Mouse (Mus musculus): ENCODE data around the gene Sap25. TPM values are rescaled to one million over a fixed set of nuclear protein-coding genes. Genes with fewer than 3 reads are reported as not detected.

The Sap25 gene
- 7.7 and 8.3 TPM in 2 replicates for polyA plus RNA-seq (2015; fragmentation: Nextera tagmentation; extraction: Ambion mirVana)

- H3K4me3 ChIP-seq = no peak within 1 kb of the TSS
- H3K9me3 ChIP-seq (replicated peaks) = no peaks in the 10 kb centered on the region
- peaks cover 5% of the 10 kb centered on the region for H3K4me1 ChIP-seq
- peaks cover 68% of the 10 kb centered on the region for H3K36me3 ChIP-seq (ENCODE audit: poor library complexity, severe bottlenecking)
- no peak within 1 kb of the TSS for H3K4me2 ChIP-seq
- ATAC-seq = no peak
- H3K27ac ChIP-seq = no peak within 1 kb of the TSS
- peaks cover 32% of the 10 kb centered on the region for H3K27me3 ChIP-seq
- H3K9ac ChIP-seq = no peak within 1 kb of the TSS
- WGBS = 90% methylated on average over 19 of the region's 19 CpGs
Observed at GRCm38 (mm10) chr5:137641054-137641453, at the start of gene Sap25. Sap25 (plus strand) TSS chr5:137641334.

- H3K36me3 ChIP-seq (ENCODE audit: poor library complexity, severe bottlenecking) = peaks cover 14% of the 10 kb centered on the region
- 76% methylated on average over 7 of the region's 7 CpGs for WGBS
- no peak for ATAC-seq
Observed at GRCm38 (mm10) chr5:137595921-137596320, 45.2 kb upstream of the Sap25 start.

GRCm38 (mm10) chr5:137596601-137597261 lies 44.4 kb upstream of the Sap25 start:
- H3K9ac ChIP-seq = no peak overlapping the region

More at GRCm38 (mm10) chr5:137595921-137596320, 45.2 kb upstream of the Sap25 start:
- H3K27ac ChIP-seq = no peak overlapping the region
- no peaks in the 10 kb centered on the region for H3K27me3 ChIP-seq
- no peak overlapping the region for H3K4me3 ChIP-seq
- H3K4me2 ChIP-seq = no peak overlapping the region
- H3K4me1 ChIP-seq = peaks cover 14% of the 10 kb centered on the region
- no peak overlapping the region for H3K9ac ChIP-seq
- no peaks in the 10 kb centered on the region for H3K9me3 ChIP-seq (replicated peaks)

GRCm38 (mm10) chr5:137597625-137598024 lies 43.5 kb upstream of the Sap25 start:
- H3K4me3 ChIP-seq = no peak overlapping the region
- no peaks in the 10 kb centered on the region for H3K9me3 ChIP-seq (replicated peaks)
- H3K27me3 ChIP-seq = no peaks in the 10 kb centered on the region
- WGBS = 98% methylated on average over 6 of the region's 6 CpGs
- H3K36me3 ChIP-seq (ENCODE audit: poor library complexity, severe bottlenecking) = peaks cover 14% of the 10 kb centered on the region
- no peak overlapping the region for H3K27ac ChIP-seq
- ATAC-seq = no peak
- no peak overlapping the region for H3K4me2 ChIP-seq
- H3K9ac ChIP-seq = no peak overlapping the region
- peaks cover 25% of the 10 kb centered on the region for H3K4me1 ChIP-seq

More at GRCm38 (mm10) chr5:137596601-137597261, 44.4 kb upstream of the Sap25 start:
- no peaks in the 10 kb centered on the region for H3K27me3 ChIP-seq
- 34% methylated on average over 26 of the region's 30 CpGs for WGBS
- H3K4me2 ChIP-seq = peak overlapping the region; percentile 27
- no peak overlapping the region for H3K27ac ChIP-seq
- no peak for ATAC-seq
- no peaks in the 10 kb centered on the region for H3K9me3 ChIP-seq (replicated peaks)
- peaks cover 14% of the 10 kb centered on the region for H3K36me3 ChIP-seq (ENCODE audit: poor library complexity, severe bottlenecking)
- H3K4me3 ChIP-seq = no peak overlapping the region
- peaks cover 16% of the 10 kb centered on the region for H3K4me1 ChIP-seq

- 91% methylated on average over 2 of the region's 2 CpGs for WGBS
- no peak overlapping the region for H3K9ac ChIP-seq
- H3K4me1 ChIP-seq = peaks cover 31% of the 10 kb centered on the region
- H3K27me3 ChIP-seq = no peaks in the 10 kb centered on the region
- H3K27ac ChIP-seq = no peak overlapping the region
- no peaks in the 10 kb centered on the region for H3K9me3 ChIP-seq (replicated peaks)
- no peak overlapping the region for H3K4me3 ChIP-seq
- no peak overlapping the region for H3K4me2 ChIP-seq
- no peak for ATAC-seq
- peaks cover 14% of the 10 kb centered on the region for H3K36me3 ChIP-seq (ENCODE audit: poor library complexity, severe bottlenecking)
Observed at GRCm38 (mm10) chr5:137598100-137598826, 42.9 kb upstream of the Sap25 start.

- ATAC-seq = no peak
- Histone ChIP-seq H3K4me2 (peak overlapping the region; percentile 97), H3K4me3 (peak overlapping the region; percentile 74), H3K9ac (peak overlapping the region; percentile 88), H3K36me3 (ENCODE audit: poor library complexity, severe bottlenecking) (peaks cover 14% of the 10 kb centered on the region), H3K27me3 (no peaks in the 10 kb centered on the region), H3K27ac (no peak overlapping the region), H3K9me3 (replicated peaks) (no peaks in the 10 kb centered on the region), H3K4me1 (peaks cover 39% of the 10 kb centered on the region)
- WGBS = 73% methylated on average over 9 of the region's 9 CpGs
Observed at GRCm38 (mm10) chr5:137599600-137599999, 41.5 kb upstream of the Sap25 start.

GRCm38 (mm10) chr5:137600281-137600618 lies 40.9 kb upstream of the Sap25 start:
- Histone ChIP-seq H3K9ac (peak overlapping the region; percentile 88), H3K4me3 (peak overlapping the region; percentile 74), H3K4me1 (peaks cover 39% of the 10 kb centered on the region), H3K4me2 (peak overlapping the region; percentile 97), H3K36me3 (ENCODE audit: poor library complexity, severe bottlenecking) (peaks cover 14% of the 10 kb centered on the region), H3K27me3 (no peaks in the 10 kb centered on the region), H3K9me3 (replicated peaks) (no peaks in the 10 kb centered on the region), H3K27ac (0 out of 2 replicates have a peak overlapping the region, but pooled peaks have one; percentile 82)
- ATAC-seq = no peak
- 4% methylated on average over 15 of the region's 19 CpGs for WGBS

- peaks cover 14% of the 10 kb centered on the region for H3K36me3 ChIP-seq (ENCODE audit: poor library complexity, severe bottlenecking)
- H3K4me2 ChIP-seq = peak within 1 kb of the TSS; percentile 97
- H3K27ac ChIP-seq = peak within 1 kb of the TSS; percentile 82
- no peaks in the 10 kb centered on the region for H3K9me3 ChIP-seq (replicated peaks)
- under 1% methylated on average over 41 of the region's 41 CpGs for WGBS
- H3K4me1 ChIP-seq = peaks cover 39% of the 10 kb centered on the region
- peak within 1 kb of the TSS; percentile 74 for H3K4me3 ChIP-seq
- peak; percentile 97 for ATAC-seq
- H3K27me3 ChIP-seq = no peaks in the 10 kb centered on the region
- H3K9ac ChIP-seq = peak within 1 kb of the TSS; percentile 88
Observed at GRCm38 (mm10) chr5:137600619-137601364, 40.3 kb upstream of the Sap25 start, which contains the start of gene Mospd3. Mospd3 (minus strand) TSS chr5:137601058.

GRCm38 (mm10) chr5:137601365-137601729 lies 39.8 kb upstream of the Sap25 start:
- no peak for ATAC-seq
- Histone ChIP-seq H3K36me3 (ENCODE audit: poor library complexity, severe bottlenecking) (peaks cover 14% of the 10 kb centered on the region), H3K4me2 (peak overlapping the region; percentile 97), H3K4me1 (peaks cover 39% of the 10 kb centered on the region), H3K4me3 (peak overlapping the region; percentile 74), H3K27me3 (no peaks in the 10 kb centered on the region), H3K9ac (peak overlapping the region; percentile 63), H3K27ac (peak overlapping the region; percentile 4; the same call in 1 of the 2 replicates), H3K9me3 (replicated peaks) (no peaks in the 10 kb centered on the region)
- under 1% methylated on average over 22 of the region's 22 CpGs for WGBS

- Histone ChIP-seq H3K27me3 (peaks cover 23% of the 10 kb centered on the region), H3K4me3 (no peak overlapping the region), H3K9me3 (replicated peaks) (no peaks in the 10 kb centered on the region), H3K4me2 (peak overlapping the region; percentile 37), H3K4me1 (peaks cover 19% of the 10 kb centered on the region), H3K9ac (peak overlapping the region; percentile 34; the same call in 1 of the 2 replicates), H3K36me3 (ENCODE audit: poor library complexity, severe bottlenecking) (no peaks in the 10 kb centered on the region), H3K27ac (no peak overlapping the region)
- ATAC-seq = no peak
- 12% methylated on average over 26 of the region's 26 CpGs for WGBS
Observed at GRCm38 (mm10) chr5:137607860-137608653, 33.1 kb upstream of the Sap25 start.

- peak overlapping the region; percentile 37 for H3K4me2 ChIP-seq
- WGBS = 17% methylated on average over 23 of the region's 23 CpGs
- H3K27me3 ChIP-seq = peaks cover 23% of the 10 kb centered on the region
- no peak for ATAC-seq
- H3K4me3 ChIP-seq = no peak overlapping the region
- H3K27ac ChIP-seq = no peak overlapping the region
- no peaks in the 10 kb centered on the region for H3K36me3 ChIP-seq (ENCODE audit: poor library complexity, severe bottlenecking)
- peaks cover 13% of the 10 kb centered on the region; the same call in 1 of the 2 replicates for H3K4me1 ChIP-seq
- peak overlapping the region; percentile 34; the same call in 1 of the 2 replicates for H3K9ac ChIP-seq
- H3K9me3 ChIP-seq (replicated peaks) = no peaks in the 10 kb centered on the region
Observed at GRCm38 (mm10) chr5:137608654-137609190, 32.4 kb upstream of the Sap25 start.

All from forebrain, embryonic 13.5 days (tissue).